Mouse (Mus musculus) ES-Bruce4 (cell line): ENCODE data around the gene Cpsf6.

ENCODE experiments used
- CTCF ChIP-seq: IDR thresholded peaks from one replicate; pipeline ENCODE4 v1.8.1; 2011; ENCODE audit warnings: low read depth, low read length
- EP300 ChIP-seq: IDR thresholded peaks from 2 replicates; pipeline ENCODE4 v1.6.1; 2011; ENCODE audit warnings: low read depth, low read length; ENCODE audit not compliant: insufficient read depth
- POLR2A ChIP-seq: IDR thresholded peaks from one replicate; pipeline ENCODE4 v1.8.1; 2011; ENCODE audit warnings: low read length; ENCODE audit not compliant: insufficient read depth

GRCm38 (mm10) chr10:117425013-117425412 is 45.2 kb upstream of the Cpsf6 start:
- TF ChIP-seq CTCF (no peak), EP300 (no peak), POLR2A (no peak)
